Mouse (Mus musculus): Measurements from ENCODE around the gene Retreg1.

GRCm38 (mm10) chr15:25850552-25850951 lies 7.6 kb downstream of the Retreg1 start:
- TF ChIP-seq CTCF (IDR thresholded peaks at IDR 0.05; ENCODE audit: low read depth) (no peak), EP300 (IDR thresholded peaks at IDR 0.05; ENCODE audit: low read depth) (no peak)

Measured in liver, embryonic 14.5 days (tissue).